Mouse (Mus musculus): ENCODE results near the gene Zfp113.
"Not testable (repeated sequence)": the region's sequence is repeated elsewhere in the genome, so short reads cannot be mapped to it uniquely, and the experiment has no call there.

Zfp113 gene

DNA sequence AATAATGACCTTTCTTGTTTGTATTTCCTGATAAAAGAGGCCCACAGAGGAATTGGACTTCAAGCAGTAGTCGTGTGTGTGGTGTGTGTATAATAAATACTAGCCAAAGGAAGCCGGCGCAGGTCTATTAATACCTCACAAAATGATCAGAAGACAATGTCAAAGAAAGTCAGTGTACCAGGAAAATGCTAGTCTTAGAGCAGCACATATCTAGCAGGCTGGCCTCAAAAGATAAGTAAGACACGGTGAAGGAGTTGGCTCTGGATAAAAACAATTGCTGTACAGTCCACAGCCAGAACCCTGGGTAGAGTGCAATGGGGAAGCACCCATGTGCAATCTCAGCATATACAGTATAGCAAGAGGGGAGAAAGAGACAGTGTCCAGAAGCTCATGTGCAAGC, 18.3 kb downstream of the Zfp113 start:
- no peak for DNase-seq

DNA sequence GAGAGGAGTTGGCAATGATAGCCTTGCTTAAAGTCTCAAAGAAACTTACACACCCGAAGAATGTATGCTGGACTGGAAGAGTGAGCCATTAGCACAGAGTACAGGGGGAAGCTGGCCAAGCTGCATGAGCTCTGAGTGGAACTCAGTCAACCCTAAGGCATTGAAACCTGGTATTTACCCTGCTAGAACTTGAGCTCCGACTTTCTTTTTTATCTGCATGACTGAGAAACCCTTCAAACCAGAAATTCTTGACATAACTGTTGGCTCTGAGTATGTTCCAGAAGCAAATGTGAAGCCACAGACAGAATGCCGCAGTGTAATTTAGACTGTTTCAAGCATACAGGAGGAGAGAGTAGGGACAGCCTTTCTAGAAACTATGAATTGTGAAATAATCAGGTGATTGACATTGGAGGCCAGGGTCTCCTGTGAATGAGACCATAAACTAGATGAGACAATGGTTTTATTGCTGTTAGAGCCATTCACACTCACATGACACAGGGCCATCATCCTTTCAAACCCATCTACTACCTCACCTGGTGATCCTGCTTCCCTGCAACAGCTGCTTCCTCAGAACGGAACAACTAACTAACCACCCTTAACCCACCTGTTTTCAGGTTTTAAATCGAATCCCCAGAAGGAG, 23.0 kb downstream of the Zfp113 start:
- DNase-seq, result no peak

DNA sequence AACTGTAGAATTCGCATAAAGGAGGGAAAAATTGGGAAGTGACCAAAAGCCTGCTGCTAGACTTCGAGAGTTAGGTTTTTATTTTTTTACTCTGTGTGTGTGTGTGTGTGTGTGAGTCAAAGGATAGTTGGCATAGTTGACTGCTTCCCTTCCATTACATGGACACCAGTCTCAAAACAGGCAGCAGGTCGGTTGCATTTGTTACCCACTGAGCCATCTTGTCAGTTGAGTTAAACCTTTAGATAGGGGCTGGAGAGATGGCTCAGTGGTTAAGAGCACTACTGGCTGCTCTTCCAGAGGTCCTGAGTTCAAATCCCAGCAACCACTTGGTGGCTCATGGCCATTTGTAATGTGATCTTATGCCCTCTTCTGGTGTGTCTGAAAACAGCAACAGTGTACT, 37.5 kb downstream of the Zfp113 start:
- no peak for DNase-seq

DNA sequence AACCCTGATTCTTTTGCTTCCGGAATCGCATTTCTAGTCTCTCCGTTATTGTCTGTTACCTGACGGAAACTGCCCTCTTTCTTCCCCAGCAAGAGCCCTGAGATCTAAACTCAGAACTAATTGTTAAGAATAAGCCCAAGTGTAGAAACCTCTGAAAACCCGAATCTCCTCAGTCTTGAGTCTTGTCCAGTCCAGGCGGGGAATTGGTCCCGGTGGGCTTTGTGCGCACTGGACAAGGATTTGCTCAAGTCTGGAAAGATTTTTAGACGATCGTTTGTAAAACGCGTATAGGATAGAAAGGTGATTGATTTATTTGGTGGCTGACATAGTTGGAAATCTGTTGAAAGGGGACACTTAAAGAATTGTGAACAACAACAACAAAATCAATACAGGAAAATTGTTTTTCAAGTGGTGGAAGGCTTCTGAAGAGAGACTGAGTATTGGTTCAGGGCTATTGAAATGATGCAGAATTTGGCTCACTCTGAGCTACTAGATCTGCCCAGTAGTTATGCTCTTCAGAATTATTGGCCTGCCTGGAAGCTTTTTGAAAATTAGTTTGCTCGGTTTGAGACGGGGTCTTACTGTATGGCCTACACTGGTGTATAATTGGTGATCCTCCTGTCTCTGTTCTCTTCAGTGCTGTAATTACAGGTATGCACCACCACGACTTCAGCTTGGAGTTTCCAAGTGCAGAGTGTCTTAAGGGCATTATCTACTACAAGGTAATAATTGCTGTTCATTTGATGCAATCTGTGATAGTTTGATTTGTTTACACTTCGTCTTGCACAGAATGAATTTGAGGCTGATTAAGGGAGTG, 38.1 kb downstream of the Zfp113 start:
- DNase-seq, result no peak

DNA sequence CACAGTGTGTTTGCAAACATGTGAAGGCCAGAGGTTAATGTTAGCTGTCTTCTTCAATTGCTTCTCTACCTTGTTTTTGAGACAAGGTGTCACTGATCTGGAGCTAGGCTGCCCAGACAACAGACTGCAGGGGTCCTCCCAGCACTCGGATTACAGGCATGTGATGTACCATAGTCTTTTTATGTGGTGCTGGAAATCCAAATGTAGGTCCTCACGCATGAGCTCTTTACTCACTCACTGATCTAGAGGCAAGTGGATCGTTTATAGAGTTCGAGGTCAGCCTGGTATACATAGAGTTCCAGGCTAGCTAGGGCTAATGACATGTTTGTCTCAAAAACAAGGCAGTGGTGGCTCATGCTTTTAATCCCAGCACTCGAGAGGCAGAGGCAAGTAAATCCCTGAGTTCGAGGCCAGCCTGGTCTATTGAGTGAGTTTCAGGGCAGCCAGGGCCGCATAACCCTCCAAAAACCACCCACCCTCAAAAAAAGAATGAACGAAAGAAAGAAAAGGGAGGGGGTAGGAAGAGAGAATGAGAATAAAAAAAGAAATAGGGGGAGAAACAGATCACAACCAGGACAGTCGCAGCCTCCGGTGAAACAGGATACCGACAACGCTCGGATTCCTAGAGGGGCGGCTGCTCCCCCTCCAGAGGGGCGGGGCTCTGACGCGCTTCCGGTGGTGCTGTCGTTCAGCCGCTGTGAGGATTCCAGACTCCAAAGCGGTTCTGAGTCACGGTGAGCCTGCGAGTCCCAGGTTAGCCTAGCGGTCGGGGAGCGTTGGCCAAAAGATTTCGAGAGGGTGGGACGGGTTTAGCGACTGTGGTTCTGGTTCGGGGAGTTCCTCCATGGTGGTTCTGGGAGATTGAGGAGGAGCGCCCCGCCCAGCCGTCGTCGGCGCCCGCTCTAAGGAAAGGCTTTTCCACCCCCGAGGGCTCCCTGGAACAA, 39.0 kb downstream of the Zfp113 start, which contains the start of gene Zscan21:
Gene Zscan21 (plus strand): TSS at position 649 of the 944 bp plus-strand sequence.
- peak; percentile 90 for DNase-seq

DNA sequence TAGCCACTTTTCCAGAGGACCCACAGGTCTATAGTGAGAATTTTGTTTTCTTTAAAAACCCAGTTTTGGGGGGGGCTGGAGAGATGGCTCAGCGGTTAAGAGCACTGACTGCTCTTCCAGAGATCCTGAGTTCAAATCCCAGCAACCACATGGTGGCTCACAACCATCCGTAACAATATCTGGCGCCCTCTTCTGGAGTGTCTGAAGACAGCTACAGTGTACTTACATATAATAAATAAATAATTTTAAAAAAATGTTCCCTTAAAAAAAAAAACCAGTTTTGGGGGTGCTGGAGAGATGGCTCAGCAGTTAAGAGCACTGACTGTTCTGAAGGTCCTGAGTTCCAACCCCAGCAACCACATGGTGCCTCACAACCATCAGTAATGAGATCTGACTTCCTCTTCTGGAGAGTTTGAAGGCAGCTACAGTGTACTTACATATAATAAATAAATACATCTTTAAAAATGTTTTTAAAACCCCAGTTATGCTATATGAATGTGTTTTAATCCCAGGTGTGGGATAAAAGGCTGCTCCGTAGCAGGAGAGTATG, 45.6 kb downstream of the Zfp113 start:
- DNase-seq, result not testable (repeated sequence)

DNA sequence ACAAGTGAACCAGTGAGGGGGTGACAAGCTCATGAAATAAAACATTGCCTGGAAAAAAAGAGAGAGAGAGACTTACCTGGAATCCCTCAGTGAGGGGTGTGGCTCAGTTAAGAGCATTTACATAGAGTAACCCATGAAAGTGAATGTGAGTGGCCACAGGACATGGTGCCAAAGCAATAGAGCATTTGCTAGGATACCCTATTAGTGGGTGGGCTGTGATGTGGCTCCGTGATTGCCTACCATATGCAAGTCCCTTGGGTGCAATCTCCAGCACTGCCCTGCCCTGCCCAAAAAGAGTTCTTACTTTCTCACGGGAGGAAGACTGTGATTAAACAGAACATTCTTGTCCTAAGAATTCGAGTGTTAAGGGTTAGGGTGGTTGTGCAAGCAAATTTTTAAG, 48.4 kb downstream of the Zfp113 start:
- no peak for DNase-seq

DNA sequence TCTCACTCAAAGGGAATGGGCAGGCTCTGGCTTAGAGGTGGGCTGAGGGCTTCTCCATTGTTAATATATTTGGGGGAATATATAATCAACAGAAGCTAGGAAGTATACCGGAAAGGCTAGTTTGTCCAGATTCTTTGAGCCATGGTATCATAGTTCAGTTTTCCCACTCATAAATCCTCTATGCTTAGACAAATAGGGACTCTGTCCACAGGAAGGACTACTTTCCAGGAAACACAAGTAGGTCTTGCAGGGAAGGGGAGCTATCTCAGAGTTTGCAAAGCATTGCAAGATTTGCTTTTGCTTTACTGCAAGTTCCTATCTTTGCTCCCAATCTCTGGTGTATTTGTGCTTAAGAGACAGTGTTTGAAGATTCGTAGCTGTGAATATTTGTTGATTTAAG, 50.6 kb downstream of the Zfp113 start:
- no peak for DNase-seq

DNA sequence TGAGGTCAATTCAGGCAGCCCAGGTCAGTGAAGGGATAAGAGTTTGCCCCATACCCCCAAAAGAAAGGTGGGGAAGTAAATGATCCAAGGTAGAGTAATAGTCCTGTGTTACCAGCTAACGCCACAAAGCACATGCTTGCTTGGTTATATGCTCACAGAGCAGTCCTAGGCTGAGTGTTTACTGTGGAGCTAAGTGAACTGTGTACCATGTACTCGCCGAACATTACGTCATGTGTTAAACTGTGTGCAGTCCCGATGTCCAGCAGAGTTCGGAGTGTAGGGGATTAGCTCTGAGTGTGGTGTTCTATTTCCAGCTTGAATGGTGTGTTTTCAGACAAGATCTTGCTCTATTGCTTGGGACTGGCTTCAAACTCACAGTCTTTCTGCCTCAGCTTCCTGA, 61.1 kb downstream of the Zfp113 start:
- DNase-seq, result no peak

DNA sequence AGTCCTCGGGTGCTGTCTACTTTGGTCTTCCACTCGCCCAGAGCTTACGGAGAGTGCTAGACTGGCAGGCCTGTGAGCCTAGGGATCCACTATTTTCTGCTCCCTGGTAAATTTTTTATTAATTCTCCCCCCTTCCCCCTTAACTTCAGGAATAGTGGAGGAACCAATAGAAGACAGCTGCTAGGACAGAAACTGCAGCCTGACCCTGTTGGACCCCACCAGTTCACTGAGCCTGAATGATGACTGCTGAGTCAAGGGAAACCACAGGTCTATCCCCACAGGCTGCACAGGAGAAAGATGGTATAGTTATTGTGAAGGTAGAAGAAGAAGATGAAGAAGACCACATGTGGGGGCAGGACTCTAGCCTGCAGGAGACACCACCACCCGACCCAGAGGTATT, 62.8 kb downstream of the Zfp113 start:
- no peak for DNase-seq

DNA sequence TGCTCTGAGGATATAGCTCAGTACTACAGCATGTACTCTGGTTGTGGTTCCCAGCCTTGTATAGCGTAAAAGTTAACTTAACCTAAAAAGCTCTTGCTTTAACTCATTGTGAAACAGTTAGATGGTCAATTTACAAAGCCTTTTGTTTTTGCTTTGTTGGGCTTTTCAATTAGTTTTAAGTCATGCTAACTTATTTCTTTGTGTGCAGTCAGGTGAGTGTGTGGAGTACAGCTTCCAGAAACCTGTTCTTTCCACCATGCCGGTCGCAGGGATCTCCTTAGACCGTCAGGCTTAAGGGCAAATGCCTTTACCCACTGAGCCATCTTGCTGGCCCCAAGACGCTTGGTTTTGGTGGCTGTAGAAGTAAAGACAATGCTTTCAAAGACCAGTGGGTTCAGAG, 64.8 kb downstream of the Zfp113 start:
- no peak for DNase-seq

DNA sequence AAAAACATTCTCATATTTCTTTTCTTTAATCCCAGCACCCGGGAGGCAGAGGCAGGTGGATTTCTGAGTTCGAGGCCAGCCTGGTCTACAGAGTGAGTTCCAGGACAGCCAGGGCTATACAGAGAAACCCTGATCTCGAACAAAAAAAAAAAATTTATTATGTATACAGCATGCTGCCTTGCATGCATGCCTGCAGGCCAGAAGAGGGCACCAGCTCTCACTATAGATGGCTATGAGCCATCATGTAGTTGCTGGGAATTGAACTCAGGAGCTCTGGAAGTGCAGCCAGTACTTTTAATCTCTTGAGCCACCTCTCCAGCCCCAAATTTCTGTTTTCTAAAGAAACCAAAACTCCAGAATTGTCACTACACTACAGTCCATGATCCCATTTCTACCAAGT, 65.3 kb downstream of the Zfp113 start:
- DNase-seq, result no peak

Data from right cerebral cortex, postnatal 25 days (tissue).